Comparison of ENCODE assay signal across 8 mouse cellular contexts in the genomic region with DNA sequence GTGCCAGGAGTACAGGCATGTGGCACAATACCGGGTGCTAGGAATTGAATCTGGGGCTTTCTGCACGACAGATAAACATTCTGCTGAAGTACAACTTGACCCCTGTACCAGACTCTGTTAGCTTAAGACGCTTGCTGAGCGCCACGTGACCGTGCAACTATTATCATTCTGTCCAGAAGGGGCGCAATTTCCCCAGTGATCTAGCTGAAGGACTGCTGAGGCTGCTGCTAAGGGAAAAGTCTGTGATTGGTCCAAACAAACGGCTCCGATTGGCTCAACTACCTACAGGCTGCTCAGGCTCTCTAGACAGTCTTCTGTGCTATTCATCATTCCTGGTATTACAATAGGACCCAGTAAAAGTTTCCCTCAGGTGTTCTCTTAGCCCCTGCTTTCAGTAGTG. TPM values are rescaled to one million over a fixed set of nuclear protein-coding genes. Genes with fewer than 3 reads are reported as not detected.
DNase-seq lines count a peak whose midpoint lies in the region; ATAC-seq and TF ChIP-seq lines count a peak whose summit lies in the region.

No protein-coding gene starts in this region.

- peak overlapping the region; percentile 36; the same call in 1 of the 2 replicates for H3K9ac ChIP-seq in embryonic facial prominence, embryonic 13.5 days
- no peak overlapping the region for H3K9ac ChIP-seq in limb, embryonic 12.5 days (replicated peaks)
- H3K9ac ChIP-seq in midbrain, embryonic 15.5 days: no peak overlapping the region

- no peaks in the 10 kb centered on the region for H3K27me3 ChIP-seq in embryonic facial prominence, embryonic 13.5 days
- H3K27me3 ChIP-seq in limb, embryonic 12.5 days: peaks cover 8% of the 10 kb centered on the region
- no peaks in the 10 kb centered on the region; the same call in 1 of the 2 replicates for H3K27me3 ChIP-seq in midbrain, embryonic 15.5 days (replicated peaks)
- no peaks in the 10 kb centered on the region for H3K27me3 ChIP-seq in spleen, adult 2 months (ENCODE audit: control insufficient read depth, insufficient read depth, low read length)

- H3K4me3 ChIP-seq in embryonic facial prominence, embryonic 13.5 days: no peak overlapping the region
- H3K4me3 ChIP-seq in limb, embryonic 12.5 days (replicated peaks): no peak overlapping the region
- H3K4me3 ChIP-seq in midbrain, embryonic 15.5 days: peak overlapping the region; percentile 27
- no peak overlapping the region for H3K4me3 ChIP-seq in spleen, adult 2 months (ENCODE audit: extremely low read depth, insufficient read depth, insufficient read length)

- peak overlapping the region; percentile 51 for H3K4me2 ChIP-seq in embryonic facial prominence, embryonic 13.5 days
- peak overlapping the region; percentile 44 for H3K4me2 ChIP-seq in limb, embryonic 12.5 days
- peak overlapping the region; percentile 51 for H3K4me2 ChIP-seq in midbrain, embryonic 15.5 days

- peak; percentile 73; the same call in 1 of the 2 replicates for TF ChIP-seq CTCF in spleen, adult 2 months (IDR thresholded peaks at IDR 0.05; ENCODE audit: extremely low read depth, insufficient read depth, insufficient read length, insufficient replicate concordance)

- H3K9me3 ChIP-seq in embryonic facial prominence, embryonic 13.5 days: no peaks in the 10 kb centered on the region
- H3K9me3 ChIP-seq in limb, embryonic 12.5 days: no peaks in the 10 kb centered on the region
- H3K9me3 ChIP-seq in midbrain, embryonic 15.5 days: no peaks in the 10 kb centered on the region

- no peak overlapping the region for H3K27ac ChIP-seq in embryonic facial prominence, embryonic 13.5 days
- H3K27ac ChIP-seq in limb, embryonic 12.5 days: no peak overlapping the region
- H3K27ac ChIP-seq in midbrain, embryonic 15.5 days: 0 out of 2 replicates have a peak overlapping the region, but pooled peaks have one; percentile 48
- no peak overlapping the region for H3K27ac ChIP-seq in spleen, adult 2 months (ENCODE audit: insufficient read depth, low read length)

- TF ChIP-seq POLR2A in spleen, adult 2 months (IDR thresholded peaks at IDR 0.05; ENCODE audit: low read depth, low read length): no peak

- peak; percentile 72 for DNase-seq in 3T3-L1 (ENCODE audit: low read depth, low spot score)
- peak; percentile 89 to 90 for DNase-seq in adrenal gland, postnatal 36 days
- DNase-seq in heart, adult 8-10 months (ENCODE audit: low spot score): peak; percentile 91
- DNase-seq in kidney, adult 8-10 months: peak; percentile 93 to 97
- DNase-seq in spleen, adult 2 months (ENCODE audit: low read depth in 1 of 2, low spot score in 2 of 2): peak; percentile 79 to 87

- no peaks in the 10 kb centered on the region for H3K36me3 ChIP-seq in embryonic facial prominence, embryonic 13.5 days
- no peaks in the 10 kb centered on the region for H3K36me3 ChIP-seq in limb, embryonic 12.5 days
- H3K36me3 ChIP-seq in midbrain, embryonic 15.5 days (replicated peaks): no peaks in the 10 kb centered on the region
- H3K36me3 ChIP-seq in spleen, adult 2 months (ENCODE audit: control insufficient read depth, insufficient read depth, low read length): no peaks in the 10 kb centered on the region

- peak; percentile 79 for ATAC-seq in embryonic facial prominence, embryonic 13.5 days (ENCODE audit: insufficient number of reproducible peaks, insufficient read depth, low FRiP score, low TSS enrichment, low read depth)
- ATAC-seq in limb, embryonic 12.5 days (ENCODE audit: insufficient number of reproducible peaks, insufficient read depth, low FRiP score, low TSS enrichment, low read depth): peak; percentile 79
- peak; percentile 60 for ATAC-seq in midbrain, embryonic 15.5 days (replicated peaks)

- WGBS in embryonic facial prominence, embryonic 13.5 days: under 1% methylated on average over 9 of the region's 9 CpGs
- under 1% methylated on average over 9 of the region's 9 CpGs for WGBS in limb, embryonic 12.5 days
- under 1% methylated on average over 9 of the region's 9 CpGs for WGBS in midbrain, embryonic 15.5 days
- 1% methylated on average over 9 of the region's 9 CpGs for WGBS in spleen, adult 2 months

- H3K4me1 ChIP-seq in embryonic facial prominence, embryonic 13.5 days: peaks cover 21% of the 10 kb centered on the region
- peaks cover 17% of the 10 kb centered on the region for H3K4me1 ChIP-seq in limb, embryonic 12.5 days (replicated peaks)
- H3K4me1 ChIP-seq in midbrain, embryonic 15.5 days: peaks cover 17% of the 10 kb centered on the region
- peaks cover 8% of the 10 kb centered on the region; the same call in 1 of the 2 replicates for H3K4me1 ChIP-seq in spleen, adult 2 months (ENCODE audit: control insufficient read depth, insufficient read depth, insufficient read length)

RNA-seq across cellular contexts. Expression of gene Map2k3, which starts 4.6 kb away (rescaled TPM):
- 100 to 1,000 TPM in 1 of 2 experiments, 10 to 100 TPM in 1; 86.9 to 151 TPM for total RNA-seq in adrenal gland, postnatal 36 days (2021)
- 92.1 and 92.2 TPM in 2 replicates for polyA plus RNA-seq in embryonic facial prominence, embryonic 13.5 days (2015; fragmentation: Nextera tagmentation; extraction: Ambion mirVana)
- 10 to 100 TPM; 74.6 to 80.8 (median 77.0) TPM for total RNA-seq in heart, adult 8-10 months (2022)
- polyA plus RNA-seq in limb, embryonic 12.5 days (2016; fragmentation: Nextera tagmentation; extraction: Ambion mirVana): 83.1 and 84.7 TPM in 2 replicates
- polyA plus RNA-seq in midbrain, embryonic 15.5 days (2015; fragmentation: Nextera tagmentation; extraction: Ambion mirVana): 32.0 and 34.0 TPM in 2 replicates
- polyA plus RNA-seq in spleen, adult 2 months (2012; rRNA removed): 22.0 and 23.2 TPM in 2 replicates

RNA-seq across cellular contexts. Expression of gene Natd1, which starts 12.7 kb away (rescaled TPM):
- 10 to 100 TPM; 19.5 to 26.3 TPM for total RNA-seq in adrenal gland, postnatal 36 days (2021)
- polyA plus RNA-seq in embryonic facial prominence, embryonic 13.5 days (2015; fragmentation: Nextera tagmentation; extraction: Ambion mirVana): 20.0 and 20.2 TPM in 2 replicates
- 10 to 100 TPM in 2 of 4 experiments, 1 to 10 TPM in 2; 8.6 to 15.0 (median 11.0) TPM for total RNA-seq in heart, adult 8-10 months (2022)
- 14.2 and 15.9 TPM in 2 replicates for polyA plus RNA-seq in limb, embryonic 12.5 days (2016; fragmentation: Nextera tagmentation; extraction: Ambion mirVana)
- polyA plus RNA-seq in midbrain, embryonic 15.5 days (2015; fragmentation: Nextera tagmentation; extraction: Ambion mirVana): 31.6 and 39.2 TPM in 2 replicates
- 23.2 and 27.1 TPM in 2 replicates for polyA plus RNA-seq in spleen, adult 2 months (2012; rRNA removed)

RNA-seq across cellular contexts. Expression of gene Tmem11, which starts 48.2 kb away (rescaled TPM):
- total RNA-seq in adrenal gland, postnatal 36 days (2021): 10 to 100 TPM; 41.3 to 46.3 TPM
- 59.5 and 61.9 TPM in 2 replicates for polyA plus RNA-seq in embryonic facial prominence, embryonic 13.5 days (2015; fragmentation: Nextera tagmentation; extraction: Ambion mirVana)
- total RNA-seq in heart, adult 8-10 months (2022): 10 to 100 TPM; 29.8 to 35.3 (median 31.1) TPM
- 59.2 and 61.4 TPM in 2 replicates for polyA plus RNA-seq in limb, embryonic 12.5 days (2016; fragmentation: Nextera tagmentation; extraction: Ambion mirVana)
- polyA plus RNA-seq in midbrain, embryonic 15.5 days (2015; fragmentation: Nextera tagmentation; extraction: Ambion mirVana): 58.4 and 61.0 TPM in 2 replicates
- 32.5 and 37.8 TPM in 2 replicates for polyA plus RNA-seq in spleen, adult 2 months (2012; rRNA removed)
